Mouse (Mus musculus): ENCODE measurements at regions not wholly inside any gene's neighbourhood (a gene's known extent, or its start where the extent isn't known, plus 50 kb on each side); places are given as distances from the start of the nearest gene placed in this dataset.

- DNase-seq (ENCODE audit: low spot score) = no peak
- no peak for ATAC-seq (ENCODE audit: low FRiP score, low read depth)
- Histone ChIP-seq H3K27ac (replicated peaks; ENCODE audit: low read depth, low read length) (no peak overlapping the region), H3K4me3 (replicated peaks; ENCODE audit: low read length) (no peak overlapping the region), H3K4me1 (ENCODE audit: control insufficient read depth, insufficient read depth, low read length) (peaks cover 10% of the 10 kb centered on the region), H3K4me2 (replicated peaks; ENCODE audit: low read depth, low read length, severe bottlenecking) (no peak overlapping the region), H3K36me3 (ENCODE audit: control insufficient read depth, insufficient read depth, low read length) (no peaks in the 10 kb centered on the region), H3K27me3 (ENCODE audit: control insufficient read depth, insufficient read depth, low read length) (no peaks in the 10 kb centered on the region; the same call in 1 of the 2 replicates), H3K9me3 (ENCODE audit: control insufficient read depth, low read length) (no peaks in the 10 kb centered on the region), H3K9ac (ENCODE audit: low read depth, low read length, severe bottlenecking) (no peak overlapping the region)
- 84% methylated on average over 10 of the region's 10 CpGs for WGBS
- no peak for TF ChIP-seq POLR2A (IDR thresholded peaks at IDR 0.05; ENCODE audit: borderline replicate concordance, extremely low read depth, insufficient read depth, insufficient read length)
These were observed 129.3 kb upstream of the Npvf start for GRCm38 (mm10) chr6:50783494-50783893.

GRCm38 (mm10) chr6:50784381-50784780 is 130.1 kb upstream of the Npvf start:
- no peak for ATAC-seq (ENCODE audit: low FRiP score, low read depth)
- H3K9ac ChIP-seq (ENCODE audit: low read depth, low read length, severe bottlenecking) = no peak overlapping the region
- no peak for TF ChIP-seq POLR2A (IDR thresholded peaks at IDR 0.05; ENCODE audit: borderline replicate concordance, extremely low read depth, insufficient read depth, insufficient read length)
- no peak overlapping the region for H3K27ac ChIP-seq (replicated peaks; ENCODE audit: low read depth, low read length)
- peaks cover 10% of the 10 kb centered on the region for H3K4me1 ChIP-seq (ENCODE audit: control insufficient read depth, insufficient read depth, low read length)
- no peak for DNase-seq (ENCODE audit: low spot score)
- H3K4me3 ChIP-seq (replicated peaks; ENCODE audit: low read length) = no peak overlapping the region
- 93% methylated on average over 6 of the region's 6 CpGs for WGBS
- H3K36me3 ChIP-seq (ENCODE audit: control insufficient read depth, insufficient read depth, low read length) = no peaks in the 10 kb centered on the region
- H3K4me2 ChIP-seq (replicated peaks; ENCODE audit: low read depth, low read length, severe bottlenecking) = no peak overlapping the region
- no peaks in the 10 kb centered on the region; the same call in 1 of the 2 replicates for H3K27me3 ChIP-seq (ENCODE audit: control insufficient read depth, insufficient read depth, low read length)
- H3K9me3 ChIP-seq (ENCODE audit: control insufficient read depth, low read length) = no peaks in the 10 kb centered on the region

DNA sequence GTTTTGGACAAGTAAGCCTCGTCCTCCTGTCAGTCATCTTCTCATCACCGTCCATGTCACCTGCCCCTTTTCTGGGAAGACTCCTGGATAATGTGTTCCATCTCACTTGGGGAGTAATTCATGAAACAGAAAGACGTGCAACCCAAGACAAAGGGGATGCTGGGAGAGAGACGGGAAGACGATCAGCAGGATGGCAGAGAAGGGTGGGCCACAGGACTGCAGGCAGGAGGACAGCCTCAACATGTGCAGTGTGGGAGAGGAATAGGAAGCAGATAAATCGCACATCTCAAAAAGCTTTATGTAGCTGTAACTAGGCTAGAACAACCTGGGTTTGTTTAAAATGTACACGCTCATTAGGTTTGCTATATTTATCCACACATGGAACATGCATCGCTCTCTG is 133.4 kb upstream of the Npvf start:
- Histone ChIP-seq H3K4me3 (replicated peaks; ENCODE audit: low read length) (no peak overlapping the region), H3K36me3 (ENCODE audit: control insufficient read depth, insufficient read depth, low read length) (no peaks in the 10 kb centered on the region), H3K27ac (replicated peaks; ENCODE audit: low read depth, low read length) (no peak overlapping the region), H3K4me2 (replicated peaks; ENCODE audit: low read depth, low read length, severe bottlenecking) (no peak overlapping the region), H3K9me3 (ENCODE audit: control insufficient read depth, low read length) (no peaks in the 10 kb centered on the region), H3K27me3 (ENCODE audit: control insufficient read depth, insufficient read depth, low read length) (no peaks in the 10 kb centered on the region; the same call in 1 of the 2 replicates), H3K4me1 (ENCODE audit: control insufficient read depth, insufficient read depth, low read length) (no peaks in the 10 kb centered on the region; the same call in 1 of the 2 replicates), H3K9ac (ENCODE audit: low read depth, low read length, severe bottlenecking) (no peak overlapping the region)
- DNase-seq (ENCODE audit: low spot score) (no peak), ATAC-seq (ENCODE audit: low FRiP score, low read depth) (no peak)
- no peak for TF ChIP-seq POLR2A (IDR thresholded peaks at IDR 0.05; ENCODE audit: borderline replicate concordance, extremely low read depth, insufficient read depth, insufficient read length)
- 93% methylated on average over 8 of the region's 8 CpGs for WGBS

DNA sequence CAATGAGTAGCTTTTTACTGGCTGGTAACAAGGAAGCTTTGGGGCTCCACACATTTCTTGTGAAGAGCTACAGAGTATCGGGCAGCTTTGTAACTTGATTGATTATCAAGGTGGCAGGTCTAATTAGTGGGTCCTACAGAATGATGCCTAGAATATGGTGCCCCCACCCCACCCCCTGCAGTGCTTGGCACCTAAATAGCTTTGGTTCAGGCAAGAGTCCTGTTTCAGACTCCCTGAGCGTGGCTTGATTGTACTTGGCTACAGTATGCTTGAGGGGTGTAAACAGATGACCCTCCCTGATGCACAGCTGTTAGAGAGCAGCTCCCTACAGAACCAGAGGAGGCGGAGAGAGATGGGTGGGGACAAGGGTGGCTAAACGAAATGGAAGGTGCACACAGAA is 145.7 kb upstream of the Npvf start:
- no peak overlapping the region for H3K27ac ChIP-seq (replicated peaks; ENCODE audit: low read depth, low read length)
- 0 out of 2 replicates have a peak, but pooled peaks cover 7% of the 10 kb centered on the region for H3K27me3 ChIP-seq (ENCODE audit: control insufficient read depth, insufficient read depth, low read length)
- WGBS = 27% methylated on average over 4 of the region's 4 CpGs

GRCm38 (mm10) chr6:50802956-50803355 is 148.7 kb upstream of the Npvf start:
- ATAC-seq (ENCODE audit: low FRiP score, low read depth) (no peak), DNase-seq (ENCODE audit: low spot score) (no peak)
- H3K36me3 ChIP-seq (ENCODE audit: control insufficient read depth, insufficient read depth, low read length) = no peaks in the 10 kb centered on the region
- 0 out of 2 replicates have a peak, but pooled peaks cover 7% of the 10 kb centered on the region for H3K27me3 ChIP-seq (ENCODE audit: control insufficient read depth, insufficient read depth, low read length)
- no peak for TF ChIP-seq POLR2A (IDR thresholded peaks at IDR 0.05; ENCODE audit: borderline replicate concordance, extremely low read depth, insufficient read depth, insufficient read length)
- H3K9ac ChIP-seq (ENCODE audit: low read depth, low read length, severe bottlenecking) = no peak overlapping the region
- H3K9me3 ChIP-seq (ENCODE audit: control insufficient read depth, low read length) = no peaks in the 10 kb centered on the region
- H3K4me3 ChIP-seq (replicated peaks; ENCODE audit: low read length) = no peak overlapping the region
- no peak overlapping the region for H3K27ac ChIP-seq (replicated peaks; ENCODE audit: low read depth, low read length)
- WGBS = 39% methylated on average over 7 of the region's 7 CpGs
- H3K4me1 ChIP-seq (ENCODE audit: control insufficient read depth, insufficient read depth, low read length) = peaks cover 23% of the 10 kb centered on the region
- no peak overlapping the region for H3K4me2 ChIP-seq (replicated peaks; ENCODE audit: low read depth, low read length, severe bottlenecking)

More for the DNA sequence above, 145.7 kb upstream of the Npvf start:
- no peak for TF ChIP-seq POLR2A (IDR thresholded peaks at IDR 0.05; ENCODE audit: borderline replicate concordance, extremely low read depth, insufficient read depth, insufficient read length)
- no peaks in the 10 kb centered on the region for H3K9me3 ChIP-seq (ENCODE audit: control insufficient read depth, low read length)
- H3K4me3 ChIP-seq (replicated peaks; ENCODE audit: low read length) = no peak overlapping the region
- no peak for ATAC-seq (ENCODE audit: low FRiP score, low read depth)
- no peak overlapping the region for H3K9ac ChIP-seq (ENCODE audit: low read depth, low read length, severe bottlenecking)
- no peaks in the 10 kb centered on the region for H3K36me3 ChIP-seq (ENCODE audit: control insufficient read depth, insufficient read depth, low read length)
- no peak for DNase-seq (ENCODE audit: low spot score)
- peaks cover 11% of the 10 kb centered on the region for H3K4me1 ChIP-seq (ENCODE audit: control insufficient read depth, insufficient read depth, low read length)
- no peak overlapping the region for H3K4me2 ChIP-seq (replicated peaks; ENCODE audit: low read depth, low read length, severe bottlenecking)

All from limb, embryonic 14.5 days (tissue).